Mouse (Mus musculus): ENCODE measurements around the gene Arsj.

The Arsj gene

DNA sequence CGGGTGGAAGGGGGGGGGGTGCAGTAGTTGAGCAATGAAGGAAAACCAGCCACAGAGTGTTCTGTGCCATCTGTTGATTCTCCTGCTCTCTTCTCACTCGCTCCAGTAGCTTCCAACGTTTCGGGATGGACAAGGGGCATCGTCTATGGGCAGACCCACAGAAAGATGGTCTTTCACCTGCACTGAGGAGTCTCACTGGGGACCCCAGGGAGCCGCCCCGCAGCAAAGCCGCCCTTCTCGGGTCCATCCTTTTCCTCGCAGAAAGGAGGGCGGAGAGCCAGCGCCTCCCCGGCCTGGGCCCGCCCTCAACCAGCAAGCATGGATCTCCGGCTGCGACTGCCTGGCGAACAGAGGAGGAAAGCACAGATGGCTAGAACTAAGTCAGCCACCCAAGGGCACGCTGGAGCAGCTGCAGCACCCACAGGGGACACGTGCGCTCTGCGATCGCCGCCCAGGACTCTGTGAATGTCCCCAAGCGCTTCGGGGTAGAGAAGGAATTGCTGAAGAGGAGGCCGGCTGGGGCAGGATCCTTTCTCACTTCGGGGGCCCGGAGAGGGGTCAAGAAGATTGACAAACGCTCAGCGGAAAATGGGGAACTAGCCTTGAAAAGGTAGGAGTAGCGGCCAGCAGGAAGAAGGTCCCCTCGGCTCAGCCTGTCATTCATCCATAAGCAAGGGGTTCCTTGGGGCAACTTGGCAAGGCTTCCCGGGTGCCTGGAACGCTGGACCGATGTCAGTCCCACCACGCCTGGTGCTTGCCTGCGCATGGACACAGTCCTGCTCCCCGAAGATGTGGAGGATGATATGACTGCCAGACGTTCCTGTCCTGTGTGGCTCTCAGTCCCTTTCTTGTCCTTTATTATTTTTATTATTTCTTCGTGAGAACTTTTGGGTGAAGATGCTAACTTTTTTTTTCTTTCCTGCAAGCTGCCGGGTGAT is at the start of gene Arsj:
TSS of gene Arsj (plus strand) at position 117 of the 938 bp plus-strand sequence.
- DNase-seq, result peak; percentile 37

DNA sequence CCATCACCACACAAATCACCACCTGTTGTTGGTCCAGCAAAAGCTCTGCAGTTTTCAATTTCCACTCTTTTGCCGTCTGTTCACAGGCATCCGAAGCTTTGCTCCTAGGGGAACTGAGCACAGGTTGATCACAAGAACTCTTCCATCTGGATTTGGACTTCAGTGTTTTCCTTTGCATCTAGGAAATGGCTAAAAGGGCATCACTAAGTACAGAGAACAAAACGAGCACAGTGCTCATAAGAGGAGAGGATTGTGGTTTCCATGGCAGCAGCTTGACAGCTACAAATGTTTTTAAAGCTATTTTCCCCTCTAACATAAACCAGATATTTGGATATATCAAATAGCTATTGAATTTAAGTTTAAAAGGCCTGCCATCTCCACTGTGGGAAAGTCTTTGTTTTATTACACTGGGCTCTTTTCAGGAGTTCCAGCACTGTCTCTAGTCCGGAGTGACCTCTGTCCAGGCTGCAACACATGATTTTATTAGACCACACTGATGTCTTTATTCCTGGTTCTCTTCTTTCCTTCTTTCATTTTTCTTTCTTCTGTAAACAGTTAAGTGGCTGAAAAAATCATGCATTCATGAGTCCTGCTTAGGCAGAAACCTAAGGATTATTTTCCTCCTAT is 38.5 kb upstream of the Arsj start:
- DNase-seq, result no peak

DNA sequence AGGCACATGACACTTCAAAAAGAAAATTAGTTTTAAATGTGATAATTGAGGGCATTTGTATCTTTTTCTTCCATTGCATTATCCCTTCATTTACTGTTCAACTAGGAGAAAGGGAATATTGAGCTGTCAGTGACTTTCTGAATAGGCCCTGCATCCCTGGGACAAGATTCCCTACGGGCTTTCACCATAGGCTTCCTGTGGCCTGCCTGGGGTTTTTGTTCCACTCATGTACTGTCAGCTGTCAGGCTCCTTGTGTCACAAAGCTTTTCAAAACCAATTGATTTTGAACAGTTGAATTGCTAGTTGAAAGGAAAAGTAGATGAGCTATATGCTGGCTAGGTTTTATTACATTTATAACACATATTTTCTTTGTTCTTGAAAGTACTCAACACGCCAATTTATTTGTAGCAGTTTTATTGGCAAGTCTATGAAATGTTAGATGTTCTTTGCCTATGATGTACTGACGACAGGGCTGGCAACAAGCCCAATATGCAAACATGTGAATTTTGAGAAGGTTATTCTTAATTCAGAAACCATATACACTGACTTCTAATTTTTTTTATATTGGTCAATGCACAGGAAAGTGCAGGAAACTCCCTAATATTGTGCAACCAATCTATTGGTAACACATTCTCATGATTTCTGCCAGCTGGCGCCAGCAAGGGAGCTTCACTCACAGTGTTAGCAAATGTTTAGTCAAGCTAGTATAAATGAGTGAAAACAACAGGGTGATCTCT is 37.4 kb upstream of the Arsj start:
- peak; percentile 2 for DNase-seq

DNA sequence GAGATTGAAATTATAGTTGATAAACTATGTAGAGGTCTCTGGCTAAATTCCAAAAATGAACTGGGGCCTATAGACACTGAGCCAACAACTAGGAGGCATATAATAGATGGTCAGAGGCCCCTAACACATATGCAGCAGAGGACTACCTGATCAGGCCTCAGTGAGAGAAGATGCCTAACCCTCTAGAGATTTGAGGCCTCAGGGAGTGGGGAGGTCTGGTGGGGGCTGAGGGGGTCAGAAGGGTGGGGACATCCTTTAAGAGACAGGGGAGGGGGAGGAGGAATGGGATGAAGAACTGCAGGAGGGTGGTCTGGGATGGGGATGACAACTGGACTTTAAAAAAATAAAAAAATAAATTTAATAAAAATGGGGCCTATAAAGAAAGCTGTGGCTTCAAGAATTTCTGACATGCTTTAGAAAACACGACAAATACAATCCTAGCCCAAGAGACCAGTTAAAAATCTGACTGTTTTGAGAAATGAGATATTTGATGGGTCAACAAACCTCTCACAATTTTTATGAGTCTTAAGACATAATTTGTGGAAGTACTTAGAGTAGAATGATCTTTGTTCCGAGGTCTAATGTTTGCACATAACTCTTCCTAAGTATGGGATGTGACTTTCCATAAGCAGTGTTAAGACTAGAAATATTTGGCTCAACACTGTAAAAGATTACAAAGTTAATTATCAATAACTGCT is 36.7 kb upstream of the Arsj start:
- no peak for DNase-seq

DNA sequence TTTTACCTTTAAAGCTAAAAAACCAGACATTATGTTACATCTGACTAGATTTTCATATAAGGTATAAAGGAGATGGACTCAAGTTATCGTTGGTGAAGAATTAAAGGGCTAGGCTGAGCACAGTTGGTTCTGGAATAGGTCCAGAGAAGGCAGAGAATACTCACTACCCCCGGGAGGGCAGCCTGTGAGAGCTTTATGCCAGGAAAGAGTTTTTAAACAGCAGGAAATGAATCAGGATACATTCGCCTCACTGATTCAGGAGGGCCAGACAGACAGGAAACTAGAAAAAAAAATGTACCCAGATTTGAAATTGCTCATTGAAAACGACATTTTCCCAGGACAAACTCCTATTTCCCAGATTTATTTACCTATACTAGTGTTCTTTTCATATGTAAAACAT is 28.2 kb upstream of the Arsj start:
- DNase-seq, result no peak

DNA sequence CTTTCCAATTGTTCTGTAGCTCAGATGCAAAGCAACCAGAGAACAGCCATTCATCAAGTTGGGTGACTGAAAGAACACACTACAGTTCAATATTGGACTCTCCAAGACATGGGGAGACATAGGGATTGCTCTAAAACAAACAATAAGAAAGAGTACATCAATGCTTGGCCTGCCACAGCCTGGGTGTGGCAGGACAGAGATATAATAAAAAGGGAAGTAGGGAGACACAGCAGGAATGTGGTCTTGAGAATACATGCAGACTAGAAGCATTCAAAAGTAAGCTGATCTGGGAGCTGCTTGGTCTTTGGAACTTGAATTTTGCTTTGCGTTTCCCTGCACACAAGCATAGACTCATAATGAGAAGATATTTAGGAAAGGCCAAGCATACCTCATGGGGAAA is 18.7 kb upstream of the Arsj start:
- no peak for DNase-seq

DNA sequence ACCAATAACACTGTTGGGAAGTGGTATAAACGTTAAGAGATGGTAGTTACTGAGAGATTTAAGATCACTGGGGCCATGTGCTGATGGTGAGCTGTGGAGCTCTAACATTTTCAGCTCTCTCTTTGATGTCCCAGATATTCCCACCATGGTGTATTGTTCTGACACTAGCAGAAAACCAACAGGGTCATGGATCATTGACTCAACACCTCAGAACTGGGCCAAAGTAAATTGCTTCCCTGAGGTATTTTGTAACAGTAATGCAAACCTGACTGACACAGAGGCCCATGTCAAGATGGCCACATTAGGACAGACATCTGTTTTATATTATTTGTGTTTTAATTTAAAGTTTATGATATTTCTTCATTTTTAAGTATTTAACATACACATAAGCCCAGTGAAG is 3.7 kb upstream of the Arsj start:
- no peak for DNase-seq

DNA sequence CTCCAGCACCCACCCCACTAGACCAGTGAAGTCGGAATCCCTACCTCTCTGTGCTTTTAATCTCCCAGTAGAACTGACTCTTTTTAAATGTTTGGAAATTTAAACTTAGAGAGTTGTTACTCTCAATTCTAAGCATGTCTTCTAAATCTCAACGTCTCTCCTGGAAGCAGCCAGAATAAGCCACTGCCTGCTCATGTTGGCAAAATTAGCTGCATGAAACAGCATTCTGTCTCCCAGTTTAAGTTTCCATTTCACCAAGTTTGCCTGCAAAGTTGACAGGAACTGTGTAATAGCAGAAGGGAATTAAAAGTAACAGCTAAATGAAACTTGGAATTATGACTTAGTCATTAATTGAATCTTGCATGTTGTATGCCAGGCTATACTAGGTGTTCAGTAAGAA is 1.1 kb upstream of the Arsj start:
- no peak for DNase-seq

DNA sequence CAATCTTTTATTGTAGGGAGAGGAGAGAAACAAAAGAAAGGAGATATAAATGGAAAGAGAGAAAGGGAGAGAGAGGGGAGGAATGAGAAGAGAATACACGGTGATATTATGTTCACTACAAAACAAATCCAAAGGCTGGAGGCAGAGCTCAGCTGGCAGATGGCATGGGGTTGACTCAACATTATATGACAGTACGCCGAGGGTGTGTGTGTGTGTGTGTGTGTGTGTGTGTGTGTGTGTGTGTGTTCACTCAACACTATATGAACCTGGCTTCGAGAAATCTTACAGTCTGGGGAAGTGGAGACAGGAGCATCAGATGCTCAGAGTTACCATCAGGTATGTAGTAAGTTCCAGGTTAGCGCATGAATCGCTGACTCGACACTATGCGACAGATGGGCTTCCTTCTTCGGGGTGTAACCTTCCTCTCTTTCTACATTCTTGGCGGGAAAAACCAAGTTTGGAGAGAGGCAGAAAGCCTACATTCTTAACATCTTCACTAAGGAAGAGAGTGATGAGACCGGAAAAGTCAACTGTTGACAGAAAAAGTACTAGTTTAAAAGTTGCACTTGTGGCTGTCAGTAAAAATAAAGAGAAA is 456 bp upstream of the Arsj start:
- no peak for DNase-seq

DNA sequence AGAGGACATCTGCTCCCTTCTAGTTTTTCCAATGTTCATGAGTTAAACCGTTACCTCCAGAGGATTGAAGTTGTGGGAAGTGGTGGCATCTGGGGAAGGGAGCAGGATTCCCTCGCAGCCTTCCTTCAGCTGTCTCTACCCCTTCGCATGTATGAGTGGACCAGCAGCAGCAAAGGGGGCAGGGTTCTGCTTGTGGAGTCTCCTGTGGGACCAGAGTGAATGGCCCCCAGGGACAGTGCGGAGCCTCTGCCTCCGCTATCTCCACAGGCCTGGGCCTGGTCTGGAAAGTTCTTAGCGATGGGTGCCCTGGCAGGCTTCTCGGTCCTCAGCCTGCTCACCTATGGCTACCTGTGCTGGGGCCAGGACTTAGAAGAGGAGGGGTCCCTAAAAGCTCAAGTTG is 1.1 kb downstream of the Arsj start:
- DNase-seq, result no peak

DNA sequence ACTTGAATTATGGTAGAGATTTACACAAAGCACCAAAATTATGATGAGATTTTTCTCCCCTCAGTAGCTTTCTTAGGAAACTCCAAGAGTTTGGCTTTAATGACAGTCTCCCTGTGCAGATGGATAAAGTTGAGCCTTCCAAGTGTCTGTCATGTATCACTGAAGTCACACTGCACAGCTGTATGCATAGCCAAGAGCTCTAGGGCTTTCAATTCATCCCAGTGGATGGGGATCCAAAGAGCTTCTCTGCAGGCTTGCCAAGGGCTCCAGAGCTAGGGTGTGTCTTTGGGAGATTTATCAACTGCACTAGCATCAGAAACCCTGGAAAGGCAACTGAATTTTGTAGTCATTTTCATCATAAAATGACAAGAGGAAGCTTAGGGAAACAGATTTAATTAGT is 7.1 kb downstream of the Arsj start:
- no peak for DNase-seq

DNA sequence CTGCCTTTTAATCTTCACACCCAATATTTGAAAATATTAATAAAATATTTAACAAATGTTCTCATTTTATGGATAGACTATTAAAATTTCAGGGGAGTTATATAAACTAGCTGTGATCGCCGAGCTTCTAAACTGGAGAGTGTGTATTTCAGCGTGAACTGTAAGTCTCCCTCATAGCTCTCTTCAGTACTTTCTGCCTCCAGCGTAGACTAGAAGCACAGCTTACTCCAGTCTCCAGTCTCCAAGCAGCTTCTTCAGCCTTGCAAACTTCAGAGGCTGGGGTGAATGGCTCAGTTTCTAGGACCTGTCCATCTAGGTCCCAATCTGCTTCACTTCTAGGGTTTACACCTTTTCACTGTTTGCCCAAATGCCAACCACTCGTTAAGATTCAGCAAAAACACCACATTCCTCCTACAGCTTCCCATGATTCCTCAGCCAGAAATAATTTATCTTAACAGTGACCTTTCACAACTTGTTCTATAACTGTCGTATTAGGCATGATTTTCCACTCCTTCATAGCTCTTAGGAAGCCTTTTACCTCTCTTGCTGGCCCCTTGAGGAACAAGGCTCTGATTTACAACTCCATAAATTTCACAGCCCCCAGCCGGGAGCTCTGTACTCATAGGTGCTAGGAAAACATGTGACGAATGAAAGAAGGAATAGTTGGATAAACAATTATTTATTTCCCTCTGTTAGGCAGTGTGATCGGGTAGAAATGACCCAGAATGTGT is 9.5 kb downstream of the Arsj start:
- no peak for DNase-seq

DNA sequence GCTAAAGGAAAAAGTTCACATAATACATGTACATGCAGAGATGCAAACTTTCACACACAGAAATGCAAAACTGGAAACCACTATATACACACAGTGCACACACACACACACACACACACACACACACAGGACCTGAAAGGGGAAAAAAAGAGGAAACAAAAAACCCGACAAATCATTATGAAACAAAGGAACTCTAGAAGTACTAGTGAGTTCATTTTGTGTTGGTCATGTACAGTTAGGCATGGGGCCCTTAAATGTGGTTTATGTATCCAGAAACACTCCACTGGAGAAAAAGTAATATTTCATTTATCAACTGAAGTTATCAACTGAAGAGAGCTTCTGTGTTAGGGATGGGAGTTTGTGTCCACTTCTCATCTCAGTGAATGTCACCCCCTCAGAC is 10.2 kb downstream of the Arsj start:
- DNase-seq, result no peak

DNA sequence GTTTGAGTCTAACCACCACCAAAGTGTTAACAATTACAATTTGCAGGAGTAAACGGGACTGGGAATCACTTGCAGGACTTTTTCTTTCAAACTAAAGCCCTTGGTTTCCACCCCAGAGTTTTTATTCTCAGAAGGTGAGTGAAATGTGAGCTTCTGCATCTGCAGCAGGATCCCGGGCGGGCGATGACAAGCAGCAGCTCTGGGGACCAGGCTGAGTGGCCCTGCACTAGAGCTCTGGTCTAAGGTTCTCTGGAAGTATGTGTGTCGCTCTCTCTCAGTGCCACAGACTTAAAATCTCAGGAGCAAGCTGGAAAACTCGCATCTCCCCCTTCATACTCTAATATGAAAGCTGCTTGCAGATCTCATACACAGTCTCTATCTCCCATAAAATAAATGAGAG is 15.8 kb downstream of the Arsj start:
- DNase-seq, result no peak

DNA sequence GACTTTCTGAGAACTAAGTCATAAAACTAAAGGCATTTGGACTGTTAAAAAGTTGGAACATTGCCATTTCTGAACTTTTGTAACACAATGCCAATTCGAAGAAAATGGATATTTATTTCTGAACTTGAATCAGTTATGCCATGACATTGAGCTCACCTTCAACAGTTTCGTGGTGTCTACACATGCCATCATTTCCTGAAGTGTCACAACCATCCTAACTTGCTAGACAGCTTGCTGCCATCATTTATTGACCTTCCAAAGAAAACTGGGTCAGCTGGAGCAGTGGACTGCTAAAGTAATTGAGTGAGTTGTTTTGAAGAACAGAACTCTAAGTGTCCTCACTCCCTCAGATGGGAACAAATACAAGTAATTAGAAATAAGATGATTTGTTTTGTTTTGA is 16.2 kb downstream of the Arsj start:
- DNase-seq, result no peak

DNA sequence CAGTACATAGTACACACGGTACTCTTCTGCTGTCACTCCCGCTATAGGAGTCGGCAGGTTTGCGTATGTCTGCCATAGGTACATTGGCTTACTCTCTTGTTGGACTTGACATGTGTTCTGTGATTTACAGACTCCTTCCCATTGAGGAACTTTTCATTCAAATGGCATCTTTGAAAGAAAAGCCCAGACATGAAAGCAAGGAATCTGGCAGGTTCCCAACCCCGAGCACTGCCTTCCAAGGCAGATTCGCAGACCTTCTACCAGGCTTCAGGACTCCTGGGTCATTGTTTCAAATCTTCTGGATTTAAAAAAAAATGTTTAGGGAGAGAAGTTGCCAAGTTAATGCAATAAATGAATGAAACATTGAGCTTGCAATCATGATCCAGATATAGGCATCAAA is 19.8 kb downstream of the Arsj start:
- peak; percentile 33 for DNase-seq

DNA sequence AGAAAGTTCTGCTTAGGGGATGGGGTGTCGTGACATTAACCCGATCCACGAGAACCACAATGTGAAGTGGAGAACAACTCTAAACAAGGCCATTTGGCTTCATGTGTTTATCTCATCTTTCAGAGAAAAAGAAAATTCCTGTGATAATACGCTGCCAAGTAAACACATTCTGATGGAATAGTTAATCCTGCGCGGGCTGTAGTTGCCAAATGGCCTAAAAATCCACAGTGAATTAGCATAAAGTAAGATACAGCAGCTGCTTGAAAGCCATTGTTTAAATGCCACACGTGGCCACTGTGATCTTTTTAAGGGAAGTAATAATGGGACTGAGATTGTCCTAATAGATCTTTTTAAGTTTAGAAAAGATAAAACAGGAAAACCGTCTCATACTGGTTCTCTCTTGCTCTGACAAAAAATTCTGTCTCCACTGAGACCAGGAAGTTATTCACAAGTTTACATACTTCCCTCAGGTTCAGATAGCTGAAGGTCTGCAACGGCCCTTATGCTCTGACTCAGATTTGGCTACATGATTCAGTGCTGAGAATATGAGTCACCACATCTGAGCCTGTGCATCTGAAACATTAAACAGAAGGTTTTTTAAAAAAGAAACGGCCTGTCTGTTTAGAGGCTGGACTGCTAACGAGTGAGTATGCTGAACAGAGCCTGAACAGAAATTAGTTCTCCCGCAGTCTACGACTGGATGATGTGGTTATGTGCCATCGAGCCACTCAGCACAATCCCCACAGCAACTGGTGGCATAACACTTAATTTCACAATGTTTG is 21.4 kb downstream of the Arsj start:
- no peak for DNase-seq

DNA sequence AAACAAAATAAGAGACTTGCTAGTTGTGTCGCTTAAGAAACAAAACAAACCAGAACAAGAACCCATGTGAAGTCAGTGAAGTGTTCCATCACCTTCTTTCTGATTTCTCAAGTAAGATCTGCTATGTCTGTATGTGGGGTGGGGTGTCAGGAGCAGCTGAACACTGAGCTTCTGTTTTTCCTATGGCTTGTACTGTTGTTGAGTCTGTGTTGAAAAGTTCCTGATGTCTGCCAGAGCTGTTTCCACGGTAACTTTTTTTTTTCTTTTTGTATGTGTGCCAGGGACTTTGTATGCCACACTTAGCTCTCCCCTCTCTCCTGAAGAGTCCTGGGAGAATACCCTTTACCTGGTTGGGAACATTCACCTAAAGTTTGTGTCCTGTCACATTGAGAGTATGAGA is 34.0 kb downstream of the Arsj start:
- no peak for DNase-seq

DNA sequence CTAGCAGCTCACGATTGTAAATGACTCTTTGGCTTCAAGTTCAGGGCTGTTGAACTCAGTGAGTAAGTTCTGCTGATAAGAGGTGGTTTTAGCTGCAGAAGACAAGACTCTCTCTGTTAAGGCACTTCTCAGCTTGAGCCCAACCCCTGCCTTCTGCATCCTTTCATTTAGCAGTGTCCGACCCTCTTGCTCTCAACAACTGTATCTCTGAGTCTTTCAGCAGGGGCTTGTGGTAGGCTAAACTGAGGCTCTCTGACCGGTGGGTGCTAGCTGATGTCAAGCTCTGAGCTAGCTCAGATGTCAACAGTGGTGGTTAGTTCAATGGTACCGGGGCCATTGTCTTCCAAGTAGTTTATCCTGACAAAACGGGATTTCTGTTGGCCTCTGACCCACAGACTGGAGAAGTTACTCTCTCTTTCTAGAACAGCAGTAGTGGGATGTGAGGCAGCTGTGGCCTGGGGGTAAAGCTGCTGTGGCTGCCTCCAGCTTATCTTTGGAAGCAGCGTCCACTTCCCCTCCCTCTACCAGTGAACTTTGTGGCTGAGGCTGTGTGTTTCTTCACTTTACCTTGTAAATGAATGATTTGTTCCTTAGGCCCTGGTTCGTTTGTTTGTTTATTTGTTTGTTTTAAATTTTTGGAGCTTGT is 34.6 kb downstream of the Arsj start:
- no peak for DNase-seq

DNA sequence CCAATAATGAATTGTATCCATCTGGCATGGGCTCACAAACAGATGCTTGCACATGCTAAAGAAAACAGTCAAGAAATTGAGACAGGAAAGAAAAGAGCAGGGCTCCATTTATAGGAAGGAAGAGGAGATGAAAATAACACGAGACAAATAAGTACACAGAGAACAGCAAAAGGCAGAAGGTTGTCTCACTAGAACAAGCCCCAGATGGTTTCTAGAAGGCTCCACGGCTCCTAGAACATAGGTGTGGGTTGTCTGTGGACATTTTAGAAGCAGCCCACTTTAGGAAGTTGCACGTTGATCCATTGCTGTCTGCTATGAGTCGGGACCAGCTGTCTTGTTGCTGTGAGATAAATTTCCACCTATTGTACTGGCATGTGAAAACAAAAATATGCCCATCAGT is 37.2 kb downstream of the Arsj start:
- no peak for DNase-seq

DNA sequence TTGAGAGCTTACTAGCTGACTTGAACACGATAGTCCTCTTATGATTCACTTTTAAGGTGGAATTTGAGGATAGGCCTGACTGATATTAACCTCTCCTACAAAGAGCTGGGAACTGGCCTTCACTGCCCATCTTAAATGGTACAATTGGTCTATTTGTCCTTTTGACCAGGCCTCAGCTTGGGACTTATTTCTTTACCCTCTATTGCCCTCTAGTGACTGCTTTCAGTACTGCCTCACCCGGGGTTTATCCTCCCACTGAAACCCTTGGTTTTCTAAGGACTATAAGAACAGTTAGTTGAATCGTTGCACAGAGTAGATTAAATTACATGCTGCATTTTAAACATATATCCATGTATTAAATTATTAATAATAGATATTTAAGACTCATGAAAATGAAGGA is 39.4 kb downstream of the Arsj start:
- DNase-seq, result peak; percentile 64

Measured in right cerebral cortex, postnatal 4 days (tissue).